Mouse (Mus musculus): ENCODE measurements around the gene Coq10a. TPM values are rescaled to one million over a fixed set of nuclear protein-coding genes. Genes with fewer than 3 reads are reported as not detected.

Gene Coq10a
- total RNA-seq, 2 experiments from 2014 or later, result 156 to 159 TPM

DNA sequence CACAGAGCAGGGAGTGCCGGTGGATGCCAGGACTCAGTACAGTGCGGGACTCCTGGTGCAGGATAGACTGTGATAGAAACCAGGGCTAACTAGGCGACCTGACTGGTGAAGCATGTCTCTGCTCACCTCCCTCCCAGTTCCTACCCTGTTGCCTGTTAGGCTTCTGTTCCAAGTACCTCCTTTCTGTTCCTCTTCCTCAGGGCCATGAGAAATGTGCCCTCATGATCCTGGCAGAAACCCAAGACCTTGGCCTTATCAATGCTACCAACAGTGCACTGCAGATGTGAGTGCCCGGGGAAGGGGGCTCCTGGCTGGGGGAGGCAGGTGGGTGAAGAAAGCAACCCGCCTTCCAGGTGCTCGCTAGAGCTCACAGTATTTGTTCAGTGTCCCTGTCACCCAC lies 20.8 kb upstream of the Coq10a start:
- DNase-seq, result no peak
- intact Hi-C loops (cut with DNase I), result no loop called here

DNA sequence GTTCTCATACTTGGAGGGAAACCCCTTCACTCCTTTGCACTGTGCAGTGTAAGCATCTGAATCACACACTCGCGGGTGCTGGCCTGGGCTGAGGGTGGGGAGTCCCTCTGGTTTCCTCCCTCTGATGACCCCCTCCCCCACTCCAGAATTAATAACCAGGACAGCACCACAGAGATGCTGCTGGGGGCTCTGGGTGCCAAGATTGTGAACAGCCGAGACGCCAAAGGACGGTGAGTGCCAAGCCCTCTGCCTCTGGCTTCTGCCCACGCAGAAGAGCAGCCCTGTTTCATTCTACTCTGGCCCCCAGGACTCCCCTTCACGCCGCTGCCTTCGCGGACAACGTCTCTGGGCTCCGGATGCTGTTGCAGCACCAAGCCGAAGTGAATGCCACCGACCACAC lies 20.1 kb upstream of the Coq10a start:
- intact Hi-C loops (cut with DNase I), result no loop called here

DNA sequence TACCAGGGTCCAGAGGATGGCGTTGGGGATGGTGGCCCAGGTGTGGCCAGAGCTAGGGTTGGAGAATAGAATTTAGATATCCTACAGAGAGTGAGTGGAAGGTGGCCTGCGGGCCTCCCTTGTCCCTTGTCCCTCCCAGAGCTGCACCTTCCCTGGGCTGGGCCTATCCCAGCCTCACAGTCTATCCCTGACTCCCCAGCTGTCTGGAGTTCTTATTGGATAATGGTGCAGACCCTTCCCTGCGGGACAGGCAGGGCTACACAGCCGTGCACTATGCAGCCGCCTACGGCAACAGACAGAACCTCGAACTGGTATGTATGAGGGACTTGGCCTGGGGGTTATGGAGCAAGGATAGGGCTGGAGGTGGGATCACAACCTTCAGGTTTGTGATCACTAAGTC lies 17.1 kb upstream of the Coq10a start:
- intact Hi-C loops (cut with DNase I), result no loop called here
- DNase-seq, result no peak

More for the DNA sequence above, 20.1 kb upstream of the Coq10a start:
- no peak for DNase-seq

DNA sequence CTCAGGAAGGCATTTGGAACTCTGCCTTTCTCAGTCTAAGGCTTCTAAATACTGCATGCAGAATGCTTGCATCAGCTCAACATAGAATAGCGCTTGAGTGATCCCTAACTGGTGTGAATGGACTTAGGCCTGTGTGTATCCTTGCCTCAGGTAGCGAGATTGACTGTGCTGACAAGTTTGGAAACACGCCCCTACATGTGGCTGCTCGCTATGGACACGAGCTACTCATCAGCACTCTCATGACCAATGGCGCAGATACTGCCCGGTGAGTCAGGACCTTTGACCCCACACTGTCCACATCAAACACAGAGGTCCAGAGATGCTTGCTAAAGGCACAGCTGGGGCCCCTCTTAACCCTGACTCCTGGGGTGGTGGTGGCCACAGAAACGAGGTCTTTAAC lies 13.7 kb upstream of the Coq10a start:
- DNase-seq, result no peak
- intact Hi-C loops (cut with DNase I), result no loop called here

DNA sequence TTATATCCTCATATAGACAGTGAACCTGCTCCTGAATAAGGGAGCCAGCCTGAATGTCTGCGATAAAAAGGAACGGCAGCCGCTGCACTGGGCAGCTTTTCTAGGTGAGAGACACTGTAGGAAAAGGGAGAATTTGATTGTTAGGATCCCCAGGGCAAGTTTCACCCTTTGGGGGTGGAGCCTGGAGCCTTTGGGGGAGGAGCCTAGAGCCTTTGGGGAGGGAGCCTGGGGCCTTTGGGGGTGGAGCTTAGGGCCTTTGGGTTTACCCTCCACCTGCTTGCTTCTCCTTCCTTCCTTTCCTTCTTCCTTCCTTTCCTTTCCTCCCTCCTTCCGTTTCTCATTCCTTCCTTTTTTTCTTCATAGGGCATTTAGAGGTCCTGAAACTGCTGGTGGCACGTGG lies 11.8 kb upstream of the Coq10a start:
- DNase-seq, result no peak
- intact Hi-C loops (cut with DNase I), result no loop called here

DNA sequence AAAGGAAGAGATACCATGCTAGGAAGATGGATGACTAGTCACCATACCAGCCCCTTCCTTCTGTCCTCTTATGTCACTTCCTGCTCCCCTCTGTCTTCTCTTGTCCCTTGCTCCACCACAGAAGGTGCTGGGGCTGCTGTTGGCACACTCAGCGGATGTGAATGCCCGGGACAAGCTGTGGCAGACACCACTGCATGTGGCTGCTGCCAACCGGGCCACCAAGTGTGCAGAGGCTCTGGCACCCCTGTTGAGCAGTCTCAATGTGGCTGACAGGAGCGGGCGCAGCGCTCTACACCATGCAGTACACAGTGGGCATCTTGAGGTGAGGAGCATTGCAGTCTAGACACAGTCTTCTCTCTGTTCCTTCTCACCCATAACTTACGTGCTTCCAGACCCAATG lies 10.5 kb upstream of the Coq10a start:
- intact Hi-C loops (cut with DNase I), result no loop called here
- DNase-seq, result no peak

DNA sequence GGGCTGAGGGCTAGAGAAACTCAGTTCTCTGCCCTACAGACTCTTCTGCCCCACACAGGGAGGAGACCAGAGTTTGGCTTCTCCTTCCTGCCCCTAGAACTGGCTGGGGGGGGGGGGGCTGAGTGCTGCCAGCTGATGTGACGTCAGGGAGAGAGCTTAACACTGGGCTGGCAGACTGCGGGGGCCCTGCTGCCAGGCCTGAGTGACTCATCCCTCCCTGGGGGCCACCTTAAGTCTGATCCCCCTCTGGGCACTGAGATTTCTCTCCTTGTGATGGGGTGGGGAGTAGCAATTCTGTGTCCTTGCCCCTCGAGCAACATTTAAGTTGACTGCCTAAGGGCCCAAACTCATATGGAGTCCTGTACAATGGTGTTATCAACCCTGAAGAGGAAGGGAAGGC lies 9.7 kb upstream of the Coq10a start:
- intact Hi-C loops (cut with DNase I), result no loop called here
- no peak for DNase-seq

DNA sequence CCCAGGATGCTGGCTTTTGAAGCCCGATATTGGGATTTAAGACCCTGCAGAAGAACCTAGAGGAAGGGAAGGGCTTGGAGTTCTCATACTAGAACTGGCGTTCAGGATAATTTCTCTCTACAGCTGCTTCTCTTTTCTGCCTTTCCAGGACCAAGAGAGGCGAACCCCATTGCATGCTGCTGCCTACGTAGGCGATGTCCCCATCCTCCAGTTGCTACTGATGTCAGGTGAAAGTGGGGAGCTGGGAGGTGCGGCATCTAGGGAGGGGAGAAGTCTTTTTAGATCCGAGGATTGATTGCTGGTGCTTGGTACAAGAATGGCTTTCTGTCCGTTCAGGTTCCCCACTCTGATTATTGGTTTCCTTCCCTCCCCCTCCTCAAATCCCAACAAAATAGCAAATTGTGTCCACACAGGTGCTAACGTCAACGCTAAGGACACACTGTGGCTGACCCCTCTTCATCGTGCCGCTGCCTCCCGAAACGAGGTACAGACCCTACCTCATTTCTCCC lies 9.2 kb upstream of the Coq10a start:
- no peak for DNase-seq
- intact Hi-C loops (cut with DNase I), result no loop called here

DNA sequence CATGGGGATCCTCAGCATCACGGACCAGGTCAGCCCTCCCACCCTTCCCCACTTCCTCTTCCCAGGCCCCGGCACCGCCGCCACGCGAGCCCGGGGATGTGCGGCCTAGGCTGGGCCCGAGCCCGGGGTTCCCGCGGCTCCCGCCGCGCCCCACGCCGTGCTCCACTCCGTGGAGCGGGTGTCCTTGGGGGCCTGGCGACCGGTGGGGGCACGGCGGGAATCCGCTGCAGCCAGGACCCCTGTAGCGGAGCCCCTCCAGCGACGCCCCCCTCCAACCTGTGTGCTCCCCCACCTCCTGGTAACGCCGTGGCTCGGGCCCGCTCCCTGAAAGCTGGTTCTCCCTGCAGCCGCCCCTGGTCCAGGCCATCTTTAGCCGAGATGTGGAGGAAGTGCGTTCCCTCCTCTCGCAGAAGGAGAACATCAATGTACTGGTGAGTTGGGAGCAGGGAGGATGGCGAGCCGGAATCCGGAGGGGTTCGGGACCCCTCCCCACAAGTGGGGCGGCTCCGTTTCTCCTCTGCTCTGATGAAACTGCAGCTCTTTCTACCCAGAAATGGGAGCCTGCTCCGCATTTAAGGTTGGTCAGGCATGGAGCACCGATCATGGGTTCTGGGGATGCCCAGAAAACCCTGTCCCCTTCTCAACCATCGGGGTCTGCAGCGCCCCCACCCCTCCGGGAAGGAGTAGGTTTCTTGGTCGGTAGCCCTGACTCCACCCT lies 8.6 kb upstream of the Coq10a start:
- intact Hi-C loops (cut with DNase I), result no loop called here
- peak in 1 of 2 experiments; percentile 62 for DNase-seq

DNA sequence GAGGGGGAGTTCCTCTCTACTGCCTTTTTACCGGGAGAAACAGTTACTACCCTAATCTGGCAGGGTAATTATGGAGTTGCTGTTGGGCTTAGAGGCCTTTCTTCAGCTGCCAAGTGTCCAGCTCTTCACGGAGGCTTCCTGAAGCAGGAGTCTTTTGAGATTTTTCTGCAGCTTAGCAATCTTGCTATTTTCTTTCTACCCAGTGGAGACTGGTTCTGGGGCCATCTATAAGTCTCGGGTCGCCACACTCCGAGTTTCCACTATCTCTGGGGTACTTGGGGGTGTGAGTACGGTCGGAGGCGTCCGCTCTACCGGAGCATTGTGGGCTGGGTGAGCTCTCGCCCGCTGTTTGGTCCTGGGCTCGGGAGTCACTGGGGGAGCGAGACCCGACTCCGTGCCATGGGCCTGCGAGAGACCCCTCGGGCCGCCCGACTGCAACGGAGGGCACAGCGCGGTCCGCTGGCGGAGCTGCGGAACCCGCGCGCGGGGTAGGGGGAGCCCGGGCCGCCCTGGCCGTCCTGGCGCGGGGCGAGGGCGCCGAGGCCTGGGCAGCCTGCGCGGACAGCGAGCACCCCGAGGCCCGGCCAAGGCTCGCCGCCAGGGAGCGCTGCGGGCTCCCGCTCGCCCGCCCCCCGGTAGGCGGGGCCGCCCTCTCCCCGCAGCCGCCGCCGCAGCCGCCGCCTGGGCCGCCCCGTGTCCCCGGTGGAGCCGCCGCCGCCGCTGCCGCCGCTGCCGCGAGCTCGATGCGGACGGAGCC lies 7.8 kb upstream of the Coq10a start, which contains the start of gene Ankrd52:
Gene Ankrd52, plus strand, starts transcription at position 661 of the 757 bp plus-strand sequence.
- intact Hi-C loops (cut with DNase I), result no loop called here
- DNase-seq, result peak; percentile 90 to 92

DNA sequence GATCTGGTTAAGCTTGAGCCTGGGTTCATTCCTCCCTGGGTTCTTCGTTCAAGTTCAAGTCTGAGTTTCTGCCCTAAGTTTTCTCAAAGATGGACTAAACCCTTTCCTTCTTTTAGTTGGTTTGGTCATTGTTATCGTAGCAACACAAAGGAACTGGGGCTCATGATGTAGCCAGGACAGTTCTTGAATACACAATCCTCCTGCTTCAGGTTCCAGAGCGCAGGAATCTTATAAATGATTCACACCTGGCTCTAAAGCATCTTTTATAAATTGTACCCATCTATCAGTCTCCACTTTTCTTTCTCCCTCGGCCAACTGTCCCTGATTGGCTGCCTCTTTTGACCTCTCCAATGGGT lies 7.3 kb upstream of the Coq10a start:
- DNase-seq, result no peak
- intact Hi-C loops (cut with DNase I), result no loop called here

DNA sequence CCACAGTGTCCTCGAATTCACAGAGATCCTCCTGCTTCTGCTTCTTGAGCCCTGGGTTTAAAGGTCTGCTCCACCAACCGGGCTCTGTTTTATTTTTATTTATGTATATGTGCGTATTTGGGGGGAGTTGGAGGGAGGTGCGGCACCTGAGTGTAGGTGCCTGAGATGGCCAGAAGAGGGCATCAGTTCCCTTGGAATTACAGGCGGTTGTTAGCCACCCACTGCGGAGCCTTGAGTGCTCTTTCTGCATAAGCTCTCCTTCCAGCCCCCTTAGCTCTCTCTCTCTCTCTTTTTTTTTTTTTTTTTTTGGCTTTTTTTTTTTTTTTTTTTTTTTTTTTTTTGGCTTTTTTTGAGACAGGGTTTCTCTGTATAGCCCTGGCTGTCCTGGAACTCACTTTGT lies 5.6 kb upstream of the Coq10a start:
- intact Hi-C loops (cut with DNase I), result no loop called here
- no peak for DNase-seq

DNA sequence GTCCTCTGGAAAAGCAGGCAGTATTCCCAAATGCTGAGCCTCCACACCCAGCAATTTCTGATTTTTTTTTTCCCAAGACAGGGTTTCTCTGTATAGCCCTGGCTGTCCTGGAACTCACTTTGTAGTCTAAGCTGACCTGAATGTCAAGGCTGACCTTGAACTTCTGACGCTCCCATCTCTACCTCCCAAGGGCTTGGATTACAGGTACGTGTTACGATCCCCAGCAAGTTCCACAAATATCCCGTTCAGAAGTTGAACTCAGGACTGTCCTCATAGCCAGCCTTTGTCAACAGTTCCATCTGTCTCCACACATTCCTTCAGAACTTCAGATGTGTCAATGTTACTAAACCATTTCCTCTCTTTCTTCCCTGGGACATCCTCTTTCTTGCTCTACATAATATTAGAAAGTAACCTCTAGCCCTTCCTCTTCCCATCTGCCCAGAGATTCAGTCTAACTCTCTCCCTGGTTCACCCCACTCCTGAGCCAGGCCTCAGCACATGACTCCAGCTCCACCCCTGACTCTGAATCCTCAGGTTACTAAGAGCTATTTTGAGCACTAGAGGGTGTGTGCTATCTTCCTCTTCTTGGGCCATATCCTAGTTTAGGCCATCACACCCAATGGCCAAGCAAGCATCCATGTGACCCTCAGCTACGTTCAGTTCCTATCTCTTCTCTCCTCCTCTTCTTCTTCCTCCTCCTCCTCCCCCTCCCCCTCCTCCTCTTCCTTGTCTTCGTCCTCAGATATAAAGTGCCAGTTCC lies 4.4 kb upstream of the Coq10a start:
- intact Hi-C loops (cut with DNase I), result no loop called here
- peak; percentile 67 to 73 for DNase-seq

DNA sequence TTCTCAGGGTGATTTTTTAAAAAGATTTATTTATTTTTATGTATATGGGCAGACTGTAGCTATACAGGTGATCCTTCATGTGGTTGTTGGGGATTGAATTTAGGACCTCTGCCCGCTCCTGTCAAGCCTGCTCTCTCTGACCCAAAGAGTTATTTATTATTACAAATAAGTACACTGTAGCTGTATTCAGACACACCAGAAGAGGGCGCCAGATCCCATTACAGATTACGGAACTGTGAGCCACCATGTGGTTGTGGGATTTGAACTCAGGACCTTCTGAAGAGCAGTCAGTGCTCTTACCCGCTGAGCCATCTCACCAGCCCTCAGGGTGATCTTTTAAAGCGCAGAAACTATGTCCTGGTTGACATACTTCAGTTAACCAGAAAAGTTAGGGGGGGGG lies 3.3 kb upstream of the Coq10a start:
- intact Hi-C loops (cut with DNase I), result no loop called here
- no peak for DNase-seq

DNA sequence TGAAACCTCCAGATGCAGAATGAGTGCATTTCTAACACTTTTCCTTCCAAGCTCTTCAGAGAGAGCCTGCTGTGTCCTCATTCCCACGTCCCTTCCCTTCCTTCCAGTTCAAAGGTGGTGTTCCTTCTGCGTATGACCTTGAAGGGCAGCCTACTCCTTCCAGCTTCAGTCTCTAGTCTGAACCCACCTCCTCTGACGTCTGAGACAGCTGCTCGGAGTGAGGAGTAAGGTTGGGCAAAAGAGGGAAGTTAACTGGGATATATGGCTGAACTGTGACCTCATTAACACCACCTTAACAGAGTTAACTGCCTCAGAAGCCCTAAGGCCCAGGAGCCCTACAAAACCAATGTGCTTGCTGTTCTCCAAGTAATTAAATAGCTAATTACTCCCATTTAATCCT lies 1.8 kb upstream of the Coq10a start:
- DNase-seq, result no peak
- intact Hi-C loops (cut with DNase I), result no loop called here

DNA sequence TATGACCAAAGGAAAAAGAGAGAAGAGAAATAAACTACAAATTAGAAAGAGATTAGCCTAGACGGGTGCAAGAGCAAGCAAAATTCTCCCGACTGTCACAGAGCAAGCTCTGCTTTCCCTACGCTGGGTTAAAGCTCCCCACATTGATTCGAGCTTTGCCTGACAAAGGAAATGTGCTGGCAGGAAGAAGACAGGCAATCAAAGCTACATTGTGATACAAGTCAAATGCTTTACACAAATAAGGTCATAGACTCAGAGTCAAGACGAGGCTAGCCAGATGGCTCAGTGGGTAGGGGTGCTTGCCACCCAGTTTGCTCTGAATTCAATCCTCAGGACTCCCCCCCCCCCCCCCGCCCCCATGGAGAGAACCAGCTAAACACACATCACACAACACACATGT lies 1.2 kb upstream of the Coq10a start:
- intact Hi-C loops (cut with DNase I), result no loop called here
- no peak for DNase-seq

DNA sequence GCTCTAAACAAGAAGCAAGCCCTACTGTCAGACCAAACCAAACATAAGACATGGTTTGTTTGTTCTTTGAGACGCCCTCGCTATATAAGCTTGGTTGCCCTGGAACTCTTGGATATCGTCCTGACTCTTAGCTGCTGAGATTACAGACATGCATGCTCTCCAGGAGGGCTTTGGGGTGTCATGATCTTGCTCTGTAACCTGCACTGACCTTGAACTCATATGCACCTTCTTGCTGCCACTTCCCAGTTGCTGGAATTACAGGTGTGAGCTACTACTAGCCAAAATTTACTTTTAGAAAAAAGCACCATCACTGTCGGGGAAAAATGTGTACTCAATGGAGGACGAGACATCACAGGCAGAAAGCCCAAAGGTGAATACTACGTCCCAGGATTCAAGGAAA lies 802 bp upstream of the Coq10a start:
- DNase-seq, result no peak
- intact Hi-C loops (cut with DNase I), result loop anchor here (5.0 kb wide), 1 partner anchor 173 kb away; no protein-coding TSS in a partner anchor

DNA sequence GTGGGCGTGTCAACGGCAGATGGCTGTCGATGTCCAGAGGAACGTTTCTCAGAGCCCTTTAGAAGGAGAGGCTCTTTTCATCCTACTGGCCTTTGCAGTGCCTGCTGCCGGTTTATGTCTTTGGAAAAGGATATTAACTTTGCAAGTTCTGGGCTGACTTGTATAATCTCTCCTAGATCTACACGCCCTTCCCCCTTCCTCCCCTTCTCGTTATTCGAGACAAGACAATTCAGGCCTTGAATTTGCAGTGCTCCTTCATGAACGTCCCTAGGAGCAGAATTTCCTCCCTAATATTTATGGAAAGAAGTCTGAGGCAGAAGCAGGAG lies 384 bp upstream of the Coq10a start:
- intact Hi-C loops (cut with DNase I), result loop anchor here (5.0 kb wide), 1 partner anchor 173 kb away; no protein-coding TSS in a partner anchor
- no peak for DNase-seq

DNA sequence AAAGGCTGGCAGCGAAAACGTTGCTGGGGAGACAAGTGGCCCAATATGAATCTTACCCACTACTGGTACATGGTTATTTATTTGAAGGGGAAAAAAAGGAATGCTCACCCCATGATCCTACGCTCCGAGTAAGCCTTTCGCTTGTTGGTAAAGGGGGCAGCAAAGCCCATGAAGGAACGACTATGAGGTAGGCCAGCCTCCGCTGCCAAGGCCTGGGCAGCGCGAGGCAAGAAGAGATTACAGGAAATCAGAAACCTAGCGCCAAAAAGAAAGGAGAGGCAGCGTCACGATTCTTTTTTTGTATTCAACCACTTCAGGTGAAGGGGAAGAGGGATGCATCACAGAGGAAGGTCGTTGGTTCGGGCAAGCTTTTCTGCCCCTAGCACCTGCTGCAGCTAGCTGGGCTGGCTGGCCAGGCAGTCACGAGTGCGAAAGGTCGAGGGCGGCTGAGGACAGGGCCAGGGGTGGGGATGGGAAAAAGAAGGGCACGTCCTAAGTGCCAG lies 847 bp downstream of the Coq10a start:
- no peak for DNase-seq
- intact Hi-C loops (cut with DNase I), result loop anchor here (5.0 kb wide), 1 partner anchor 174 kb away; no protein-coding TSS in a partner anchor

DNA sequence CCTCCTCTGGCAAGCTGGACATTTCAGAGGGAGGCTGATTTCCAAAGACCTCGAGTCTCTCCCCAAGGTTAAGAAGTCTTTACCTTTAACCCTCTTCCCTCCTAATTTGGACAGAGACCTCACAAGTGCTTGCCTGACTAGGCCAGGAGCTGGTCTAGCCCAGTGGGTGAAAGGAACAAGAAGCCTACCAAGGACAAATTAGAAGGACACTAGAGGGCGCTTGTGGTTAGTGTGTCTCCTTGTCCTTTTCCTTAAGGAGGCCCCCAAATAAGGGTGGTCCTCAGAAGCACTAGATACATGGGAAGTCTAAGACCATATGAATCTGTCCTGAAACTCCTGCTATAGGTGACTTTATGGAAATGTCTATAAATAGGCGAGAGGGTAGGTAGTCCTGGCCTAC lies 6.2 kb downstream of the Coq10a start:
- peak; percentile 65 to 68 for DNase-seq
- intact Hi-C loops (cut with DNase I), result no loop called here

DNA sequence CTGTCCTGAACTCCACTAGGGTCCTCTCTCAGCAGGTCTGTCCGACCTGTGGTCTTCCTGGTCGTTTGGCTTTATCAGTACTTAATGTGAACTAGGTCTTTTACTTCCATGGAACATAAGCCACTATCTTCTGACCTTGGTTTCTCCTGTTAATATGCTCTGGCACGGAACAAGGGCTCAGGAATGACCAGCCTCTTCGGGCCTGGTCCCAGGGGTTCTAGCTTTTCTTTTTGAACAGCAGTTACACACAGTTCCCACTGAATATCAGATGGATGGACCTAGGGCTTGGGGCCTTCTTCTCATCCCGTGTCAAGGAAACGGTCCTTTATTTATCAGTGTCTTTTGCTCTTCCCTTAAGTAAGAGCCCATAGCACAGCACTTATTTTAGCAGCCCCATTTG lies 7.0 kb downstream of the Coq10a start:
- intact Hi-C loops (cut with DNase I), result no loop called here
- DNase-seq, result no peak
